Mouse (Mus musculus): ENCODE measurements around the gene Serpine2.

DNA sequence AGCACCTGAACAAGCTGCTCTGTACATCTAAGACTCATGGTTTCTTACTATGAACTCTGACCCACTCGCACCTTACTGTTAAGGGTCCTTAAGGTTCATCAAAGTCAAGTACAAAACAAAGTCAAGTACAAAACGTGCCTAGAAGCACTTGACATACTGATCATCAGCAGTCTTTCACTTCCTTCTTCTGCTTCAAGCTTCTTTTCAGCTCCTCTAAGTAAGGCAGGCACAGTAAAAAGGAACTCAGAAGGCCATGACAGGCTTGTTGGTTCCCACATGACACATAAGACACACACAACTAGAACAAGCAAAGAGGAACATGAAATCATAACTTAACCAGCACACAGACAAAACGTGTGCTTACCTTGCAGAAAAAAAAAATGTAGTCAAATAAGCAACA, 12.3 kb downstream of the Serpine2 start:
- TF ChIP-seq EP300 (IDR thresholded peaks at IDR 0.05; ENCODE audit: low read depth in 1 of 2, low read length in 2 of 2) (no peak), POLR2A (IDR thresholded peaks at IDR 0.05; ENCODE audit: control insufficient read depth in 1 of 2, insufficient read depth in 1 of 2, low read depth in 1 of 2, low read length in 2 of 2, poor library complexity in 1 of 2) (no peak), CTCF (IDR thresholded peaks at IDR 0.05 in 2 of 3, conservative IDR thresholded peaks at IDR 0.05 in 1 of 3; ENCODE audit: control insufficient read depth in 1 of 3, insufficient read depth in 1 of 3, low read depth in 2 of 3, low read length in 3 of 3, poor library complexity in 1 of 3, severe bottlenecking in 1 of 3) (no peak), E2F4 (IDR thresholded peaks at IDR 0.05; ENCODE audit: borderline replicate concordance, low read depth, low read length) (no peak), ZC3H11A (IDR thresholded peaks at IDR 0.05; ENCODE audit: low read depth, low read length) (no peak), MAX (IDR thresholded peaks at IDR 0.05; ENCODE audit: low read length) (no peak), POLR2AphosphoS5 (IDR thresholded peaks at IDR 0.05; ENCODE audit: borderline replicate concordance, low read depth, low read length) (no peak)

All from MEL (cell line).